Mouse (Mus musculus) liver, postnatal 0 days (tissue): ENCODE data around the gene Rasa4. TPM values are rescaled to one million over a fixed set of nuclear protein-coding genes. Genes with fewer than 3 reads are reported as not detected.
A peak's percentile ranks its signal among the peaks of the same experiment; 100 is the strongest.
"Not testable (repeated sequence)": the region's sequence is repeated elsewhere in the genome, so short reads cannot be mapped to it uniquely, and the experiment has no call there.

Experiments
- ATAC-seq: fragments of 200-750 bp; cut with Nextera tagmentation; 2 replicates; pipeline ENCODE4 v1.8.0; 2017; ENCODE audit warnings: mild to moderate bottlenecking, moderate library complexity
- DNase-seq: peaks from one replicate; pipeline ENCODE4 v3.0.0-alpha.2; 2016
- H3K27ac ChIP-seq: fragments of 300-500 bp; sonication (generic); 2 replicates; pipeline ENCODE4 v1.5.1; 2014; ENCODE audit warnings: antibody characterized with exemption, moderate library complexity, mild to moderate bottlenecking, low read depth
- H3K27me3 ChIP-seq: fragments of 300-500 bp; sonication (generic); 2 replicates; pipeline ENCODE4 v1.6.1; 2014; ENCODE audit warnings: low read length, control low read depth, mixed read lengths; ENCODE audit not compliant: insufficient read depth
- H3K36me3 ChIP-seq: fragments of 300-500 bp; sonication (generic); replicated peaks from 2 replicates; pipeline ENCODE4 v1.6.1; 2014; ENCODE audit warnings: mild to moderate bottlenecking, control low read depth, low read length, moderate library complexity, mixed read lengths; ENCODE audit not compliant: insufficient read depth
- H3K4me1 ChIP-seq: fragments of 300-500 bp; sonication (generic); 2 replicates; pipeline ENCODE4 v1.6.1; 2014; ENCODE audit warnings: antibody characterized with exemption, mild to moderate bottlenecking, control low read depth; ENCODE audit not compliant: insufficient read depth
- H3K4me2 ChIP-seq: fragments of 300-500 bp; sonication (generic); 2 replicates; pipeline ENCODE4 v1.6.1; 2014; ENCODE audit warnings: low read depth, mild to moderate bottlenecking, low read length, moderate library complexity, mixed read lengths
- H3K4me3 ChIP-seq: fragments of 300-500 bp; sonication (generic); 2 replicates; pipeline ENCODE4 v1.5.1; 2014; ENCODE audit warnings: low read depth, low read length
- H3K9ac ChIP-seq: fragments of 300-500 bp; sonication (generic); replicated peaks from 2 replicates; pipeline ENCODE4 v1.6.1; 2014; ENCODE audit warnings: mild to moderate bottlenecking, moderate library complexity
- H3K9me3 ChIP-seq: fragments of 300-500 bp; sonication (generic); 2 replicates; pipeline ENCODE4 v1.6.1; 2016; ENCODE audit warnings: mild to moderate bottlenecking, control low read depth, low read length, mixed read lengths
- CTCF ChIP-seq: sonication (generic); IDR thresholded peaks from 2 replicates; pipeline ENCODE4 v1.5.1; 2016; ENCODE audit warnings: antibody characterized with exemption, low read depth
- EP300 ChIP-seq: IDR thresholded peaks from 2 replicates; pipeline ENCODE4 v1.6.1; 2016; ENCODE audit warnings: antibody characterized with exemption, low read depth, mild to moderate bottlenecking
- WGBS: fragments of 180-500 bp; shearing (Covaris S2); extraction: QIAGEN DNeasy Blood & Tissue Kit; methylation state at CpG from one replicate; pipeline ENCODE4 v1.1.7; 2014; ENCODE audit not compliant: insufficient replicate concordance; 5-methylcytosine and 5-hydroxymethylcytosine counted together
- polyA plus RNA-seq: library from polyadenylated mRNA; unstranded; fragments of >200 nt; fragmentation: Nextera tagmentation; extraction: Ambion mirVana; gene quantifications from 2 replicates; pipeline ENCODE4 v1.2.1, GENCODE M21; 2015

Rasa4 gene
- polyA plus RNA-seq, 1 experiment from 2014 or later, result 2.1 TPM

DNA sequence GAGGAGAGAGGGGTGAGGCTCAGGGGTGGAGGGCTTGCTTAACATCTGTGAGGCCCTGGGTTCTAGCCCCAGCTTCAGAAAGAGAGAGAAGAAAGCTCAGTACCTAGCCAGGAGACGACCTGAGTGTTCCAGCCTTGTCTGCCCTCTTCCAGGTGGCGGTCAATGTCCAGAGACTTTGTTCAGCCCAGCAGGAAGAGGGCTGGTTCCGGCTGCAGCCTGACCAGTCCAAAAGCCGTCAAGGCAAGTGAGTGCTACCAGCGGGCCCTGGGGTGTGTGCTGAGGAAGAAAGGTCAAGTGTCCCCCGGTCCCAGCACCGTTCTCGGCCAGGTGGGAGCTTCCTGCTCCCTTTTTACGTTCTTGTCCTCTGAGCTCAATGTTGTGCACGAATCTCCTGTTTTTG is 14.8 kb downstream of the Rasa4 start:
- ATAC-seq, result no peak
- Histone ChIP-seq H3K4me2 (no peak overlapping the region), H3K9ac (no peak overlapping the region), H3K27me3 (no peaks in the 10 kb centered on the region), H3K4me3 (no peak overlapping the region), H3K4me1 (peaks cover 8% of the 10 kb centered on the region), H3K9me3 (no peaks in the 10 kb centered on the region), H3K36me3 (no peaks in the 10 kb centered on the region), H3K27ac (no peak overlapping the region)
- no peak for TF ChIP-seq EP300
- no peak for TF ChIP-seq CTCF
- DNase-seq, result no peak
- 73% methylated on average over 10 of the region's 10 CpGs for WGBS

DNA sequence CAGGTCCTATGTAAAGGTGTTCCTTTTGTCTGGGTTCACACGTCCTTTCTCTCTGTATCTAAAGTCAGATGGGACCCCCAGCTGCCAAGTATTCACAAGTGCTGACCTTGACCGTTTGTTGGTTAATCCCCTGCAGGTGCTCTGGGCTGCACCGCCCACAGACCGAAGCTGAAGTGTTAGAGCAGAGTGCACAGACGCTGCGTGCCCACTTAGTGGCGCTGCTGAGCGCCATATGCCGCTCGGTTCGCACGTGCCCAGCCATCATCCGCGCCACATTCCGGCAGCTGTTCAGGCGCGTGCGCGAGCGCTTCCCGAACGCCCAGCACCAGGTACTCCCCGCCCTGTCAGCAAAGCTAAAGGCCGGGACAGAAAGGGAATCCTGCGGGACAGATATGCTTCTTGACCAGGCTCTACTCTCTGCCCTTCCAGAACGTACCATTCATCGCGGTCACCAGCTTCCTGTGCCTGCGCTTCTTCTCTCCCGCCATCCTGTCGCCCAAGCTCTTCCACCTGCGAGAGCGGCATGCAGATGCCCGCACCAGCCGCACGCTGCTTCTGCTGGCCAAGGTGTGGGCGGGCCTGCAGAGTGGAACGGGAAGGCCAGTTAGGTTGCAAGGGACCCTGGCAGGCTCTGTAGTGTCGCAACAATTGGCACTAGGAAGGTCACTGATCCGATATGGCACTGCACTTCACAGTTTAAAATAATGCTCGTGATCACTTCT is 18.5 kb downstream of the Rasa4 start:
- ATAC-seq (peak; percentile 89), DNase-seq (peak; percentile 78)
- Histone ChIP-seq H3K4me1 (peaks cover 8% of the 10 kb centered on the region), H3K36me3 (no peaks in the 10 kb centered on the region), H3K4me2 (peak overlapping the region; percentile 79), H3K27me3 (no peaks in the 10 kb centered on the region), H3K9me3 (no peaks in the 10 kb centered on the region), H3K27ac (no peak overlapping the region), H3K9ac (0 out of 2 replicates have a peak overlapping the region, but pooled peaks have one; percentile 26), H3K4me3 (peak overlapping the region; percentile 33)
- 7% methylated on average over 41 of the region's 41 CpGs for WGBS
- TF ChIP-seq CTCF (peak; percentile 89), EP300 (no peak)

DNA sequence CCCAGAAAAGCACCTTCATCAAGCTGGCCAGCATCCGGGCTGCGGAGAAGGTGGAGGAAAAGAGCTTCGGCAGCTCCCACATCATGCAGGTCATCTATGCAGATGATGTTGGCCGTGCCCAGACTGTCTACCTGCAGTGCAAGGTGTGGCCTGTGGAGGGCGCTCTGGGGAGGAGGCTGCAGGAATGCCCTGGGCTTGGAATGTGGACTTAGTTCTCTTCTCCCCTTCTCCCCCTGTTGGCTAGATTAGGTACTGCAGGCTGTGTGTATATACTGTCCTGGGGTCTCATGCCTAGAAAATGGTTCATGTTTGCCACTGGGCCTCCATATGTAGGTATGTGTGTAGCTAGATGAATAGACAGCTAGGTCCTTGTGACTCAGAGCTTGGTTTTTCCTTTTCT is 20.8 kb downstream of the Rasa4 start:
- no peaks in the 10 kb centered on the region for H3K27me3 ChIP-seq
- peaks cover 11% of the 10 kb centered on the region for H3K4me1 ChIP-seq
- H3K4me3 ChIP-seq, result no peak overlapping the region
- peak; percentile 59 for DNase-seq
- TF ChIP-seq CTCF (peak; percentile 72), EP300 (no peak)
- H3K36me3 ChIP-seq, result no peaks in the 10 kb centered on the region
- no peak overlapping the region for H3K27ac ChIP-seq
- H3K9ac ChIP-seq, result no peak overlapping the region
- no peak overlapping the region for H3K4me2 ChIP-seq
- no peak for ATAC-seq
- WGBS, result 78% methylated on average over 5 of the region's 5 CpGs
- no peaks in the 10 kb centered on the region for H3K9me3 ChIP-seq

DNA sequence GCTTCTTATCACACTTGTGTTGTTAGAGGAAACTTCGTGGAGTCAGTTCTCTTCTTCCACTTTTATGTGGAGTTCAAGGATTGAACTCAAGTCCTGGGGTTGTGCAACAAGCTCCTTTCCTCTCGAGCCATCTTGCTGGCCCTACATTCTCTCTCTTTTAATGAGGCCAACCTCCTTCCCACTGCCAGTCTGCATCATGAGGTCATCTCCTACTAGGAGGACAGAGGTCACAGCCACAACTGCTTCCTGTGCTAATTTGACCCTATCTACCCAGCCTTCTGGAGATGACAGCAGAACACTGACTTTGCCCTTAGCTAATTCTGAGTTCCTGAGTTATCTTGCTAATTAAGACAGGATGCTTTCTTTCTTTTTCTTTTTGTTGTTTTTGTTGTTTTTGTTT is 24.8 kb downstream of the Rasa4 start:
- no peak for DNase-seq
- WGBS, result 39% methylated on average over 2 of the region's 2 CpGs
- Histone ChIP-seq H3K4me3 (no peak overlapping the region), H3K36me3 (no peaks in the 10 kb centered on the region), H3K9ac (no peak overlapping the region), H3K27me3 (no peaks in the 10 kb centered on the region), H3K4me2 (no peak overlapping the region), H3K9me3 (no peaks in the 10 kb centered on the region), H3K27ac (no peak overlapping the region), H3K4me1 (0 out of 2 replicates have a peak, but pooled peaks cover 3% of the 10 kb centered on the region)
- TF ChIP-seq CTCF, result no peak
- TF ChIP-seq EP300, result no peak
- ATAC-seq, result no peak

DNA sequence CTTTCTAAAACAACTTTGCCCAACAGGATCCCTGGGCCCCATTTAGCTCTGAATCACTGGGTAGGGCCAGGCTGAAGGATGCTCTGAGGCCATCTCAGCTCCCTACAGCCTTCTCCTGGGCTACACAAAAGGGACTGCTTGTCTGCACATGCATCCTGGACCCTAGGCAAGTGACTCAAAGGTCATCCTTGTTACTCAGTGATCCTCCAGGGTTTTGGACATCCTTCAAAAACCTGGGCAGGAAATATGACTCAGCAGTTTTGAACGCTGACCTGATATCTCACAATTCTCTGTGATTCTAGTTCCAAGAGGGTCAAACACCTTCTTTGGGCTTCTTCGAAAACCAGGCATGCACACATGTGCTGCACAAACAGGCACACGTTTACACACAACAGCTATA is 25.3 kb downstream of the Rasa4 start:
- Histone ChIP-seq H3K9me3 (no peaks in the 10 kb centered on the region), H3K27me3 (no peaks in the 10 kb centered on the region), H3K4me3 (no peak overlapping the region), H3K4me2 (no peak overlapping the region), H3K27ac (no peak overlapping the region), H3K9ac (no peak overlapping the region), H3K36me3 (no peaks in the 10 kb centered on the region), H3K4me1 (0 out of 2 replicates have a peak, but pooled peaks cover 3% of the 10 kb centered on the region)
- no peak for DNase-seq
- no peak for ATAC-seq
- WGBS, result 52% methylated on average over 3 of the region's 3 CpGs
- TF ChIP-seq EP300 (no peak), CTCF (no peak)

DNA sequence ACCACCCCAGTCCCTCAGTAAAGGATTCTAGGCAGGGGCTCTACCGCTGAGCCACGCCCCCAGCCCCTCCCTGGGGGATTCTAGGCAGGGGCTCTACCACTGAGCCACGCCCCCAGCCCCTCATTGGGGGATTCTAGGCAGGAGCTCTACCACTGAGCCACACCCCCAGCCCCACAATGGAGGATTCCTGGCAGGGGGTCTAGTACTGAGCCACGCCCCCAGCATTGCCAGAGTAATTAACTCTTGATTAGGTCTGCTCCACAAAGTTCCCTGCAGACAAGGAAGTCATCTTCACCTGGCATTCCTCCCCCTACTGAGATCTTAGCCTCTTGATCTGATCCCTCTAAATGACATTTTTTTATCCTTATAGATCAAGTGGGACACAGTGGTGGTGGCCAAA is 29.8 kb downstream of the Rasa4 start:
- H3K4me2 ChIP-seq, H3K4me3 ChIP-seq, H3K36me3 ChIP-seq, DNase-seq, H3K27me3 ChIP-seq, H3K9ac ChIP-seq, H3K9me3 ChIP-seq, H3K27ac ChIP-seq, ATAC-seq: not testable (repeated sequence)
- H3K4me1 ChIP-seq, result peaks cover 20% of the 10 kb centered on the region
- WGBS, result 54% methylated on average over 3 of the region's 4 CpGs
